Mouse (Mus musculus) C2C12 (cell line): ENCODE results near the gene Nrxn1.

Experiments used
- CTCF ChIP-seq: IDR thresholded peaks from one replicate; pipeline ENCODE4 v1.5.1; 2011; ENCODE audit not compliant: control insufficient read depth, insufficient read depth, insufficient read length
- MAX ChIP-seq: IDR thresholded peaks from one replicate; pipeline ENCODE4 v1.6.1; 2011; ENCODE audit warnings: mild to moderate bottlenecking, control low read depth
- MYOD1 ChIP-seq: IDR thresholded peaks from one replicate; pipeline ENCODE4 v1.6.1; 2011; ENCODE audit warnings: low read depth; ENCODE audit not compliant: control insufficient read depth, insufficient read length
- MYOG ChIP-seq: IDR thresholded peaks from one replicate; pipeline ENCODE4 v1.6.1; 2011; ENCODE audit not compliant: control insufficient read depth, insufficient read length; ENCODE audit errors: extremely low read depth

GRCm38 (mm10) chr17:91093081-91093875, 407 bp upstream of the Nrxn1 start:
- TF ChIP-seq MYOG (no peak), CTCF (no peak), MYOD1 (no peak), MAX (no peak)
